Mouse (Mus musculus): ENCODE measurements around the gene Otoa.

Otoa gene

GRCm38 (mm10) chr7:121188976-121189375 is 107.5 kb downstream of the Otoa start:
- H3K4me3 ChIP-seq (replicated peaks; ENCODE audit: low read length) = no peak overlapping the region
- H3K9me3 ChIP-seq (ENCODE audit: low read length) = no peaks in the 10 kb centered on the region
- TF ChIP-seq CTCF (conservative IDR thresholded peaks at IDR 0.05; ENCODE audit: low read length) (no peak), POU5F1 (IDR thresholded peaks at IDR 0.05; ENCODE audit: borderline replicate concordance, low read length) (no peak), NANOG (IDR thresholded peaks at IDR 0.05; ENCODE audit: borderline replicate concordance, low read length) (no peak)
- no peaks in the 10 kb centered on the region for H3K36me3 ChIP-seq (ENCODE audit: insufficient read depth, low read length)
- no peaks in the 10 kb centered on the region for H3K4me1 ChIP-seq (replicated peaks; ENCODE audit: low read depth, low read length)
- H3K27me3 ChIP-seq (ENCODE audit: insufficient read depth, low read length) = no peaks in the 10 kb centered on the region

GRCm38 (mm10) chr7:121198933-121199332 is 117.5 kb downstream of the Otoa start:
- peaks cover 6% of the 10 kb centered on the region; the same call in 1 of the 2 replicates for H3K9me3 ChIP-seq (ENCODE audit: low read length)

GRCm38 (mm10) chr7:121211804-121212203 is 130.4 kb downstream of the Otoa start:
- Histone ChIP-seq H3K27me3 (ENCODE audit: insufficient read depth, low read length) (no peaks in the 10 kb centered on the region), H3K9me3 (ENCODE audit: low read length) (no peaks in the 10 kb centered on the region), H3K4me3 (replicated peaks; ENCODE audit: low read length) (no peak overlapping the region), H3K36me3 (ENCODE audit: insufficient read depth, low read length) (no peaks in the 10 kb centered on the region), H3K4me1 (replicated peaks; ENCODE audit: low read depth, low read length) (no peaks in the 10 kb centered on the region)
- TF ChIP-seq POU5F1 (IDR thresholded peaks at IDR 0.05; ENCODE audit: borderline replicate concordance, low read length) (no peak), NANOG (IDR thresholded peaks at IDR 0.05; ENCODE audit: borderline replicate concordance, low read length) (no peak), CTCF (conservative IDR thresholded peaks at IDR 0.05; ENCODE audit: low read length) (no peak)

More at GRCm38 (mm10) chr7:121198933-121199332, 117.5 kb downstream of the Otoa start:
- Histone ChIP-seq H3K4me3 (replicated peaks; ENCODE audit: low read length) (no peak overlapping the region), H3K27me3 (ENCODE audit: insufficient read depth, low read length) (no peaks in the 10 kb centered on the region), H3K4me1 (replicated peaks; ENCODE audit: low read depth, low read length) (no peaks in the 10 kb centered on the region), H3K36me3 (ENCODE audit: insufficient read depth, low read length) (no peaks in the 10 kb centered on the region)
- TF ChIP-seq NANOG (IDR thresholded peaks at IDR 0.05; ENCODE audit: borderline replicate concordance, low read length) (no peak), CTCF (conservative IDR thresholded peaks at IDR 0.05; ENCODE audit: low read length) (no peak), POU5F1 (IDR thresholded peaks at IDR 0.05; ENCODE audit: borderline replicate concordance, low read length) (no peak)
